Mouse (Mus musculus): Measurements from ENCODE around the gene Armc5.

- TF ChIP-seq CTCF (IDR thresholded peaks at IDR 0.05; ENCODE audit: low read depth, low read length) = peak; percentile 95
- TF ChIP-seq POLR2A (IDR thresholded peaks at IDR 0.05; ENCODE audit: borderline replicate concordance, low read depth, low read length) = no peak
Measured at GRCm38 (mm10) chr7:128236856-128237592, at the start of gene Armc5.
